Mouse (Mus musculus) embryo, embryonic 9.5 days (tissue): ENCODE results near the gene Lztr1.

Source experiments
- DNase-seq: peaks from one replicate; pipeline ENCODE4 v3.0.0-alpha.2; 2017; ENCODE audit errors: extremely low spot score

The Lztr1 gene

GRCm38 (mm10) chr16:17508546-17509239, at the start of gene Lztr1:
Gene Lztr1 (plus strand): TSS chr16:17508688.
- peak; percentile 91 for DNase-seq

GRCm38 (mm10) chr16:17460254-17460653, 48.2 kb upstream of the Lztr1 start:
- DNase-seq, result no peak

GRCm38 (mm10) chr16:17461596-17461995, 46.9 kb upstream of the Lztr1 start:
- DNase-seq, result no peak

- DNase-seq, result no peak
Observed at GRCm38 (mm10) chr16:17463184-17463583, 45.3 kb upstream of the Lztr1 start.

GRCm38 (mm10) chr16:17466875-17467663, 41.4 kb upstream of the Lztr1 start:
- DNase-seq, result no peak

- no peak for DNase-seq
Observed at GRCm38 (mm10) chr16:17472498-17472897, 36.0 kb upstream of the Lztr1 start.

GRCm38 (mm10) chr16:17474091-17474490, 34.4 kb upstream of the Lztr1 start:
- DNase-seq, result peak; percentile 32

- DNase-seq, result no peak
Observed at GRCm38 (mm10) chr16:17474761-17475160, 33.7 kb upstream of the Lztr1 start.

- DNase-seq, result no peak
Observed at GRCm38 (mm10) chr16:17475326-17475725, 33.2 kb upstream of the Lztr1 start.

- DNase-seq, result no peak
Observed at GRCm38 (mm10) chr16:17478331-17478943, 30.1 kb upstream of the Lztr1 start.

GRCm38 (mm10) chr16:17481465-17481864, 27.0 kb upstream of the Lztr1 start:
- no peak for DNase-seq

- no peak for DNase-seq
Observed at GRCm38 (mm10) chr16:17486505-17486904, 22.0 kb upstream of the Lztr1 start.

- peak; percentile 28 for DNase-seq
Observed at GRCm38 (mm10) chr16:17488478-17489468, 19.7 kb upstream of the Lztr1 start.

- peak; percentile 22 for DNase-seq
Observed at GRCm38 (mm10) chr16:17489469-17490111, 18.9 kb upstream of the Lztr1 start, which contains the start of gene Aifm3. Gene Aifm3 (plus strand): TSS chr16:17489611.

GRCm38 (mm10) chr16:17491154-17491553, 17.3 kb upstream of the Lztr1 start:
- no peak for DNase-seq

- DNase-seq, result no peak
Observed at GRCm38 (mm10) chr16:17491896-17492561, 16.5 kb upstream of the Lztr1 start.

GRCm38 (mm10) chr16:17496499-17497305, 11.8 kb upstream of the Lztr1 start:
- no peak for DNase-seq

GRCm38 (mm10) chr16:17499249-17499883, 9.1 kb upstream of the Lztr1 start:
- peak; percentile 55 for DNase-seq

GRCm38 (mm10) chr16:17502681-17503080, 5.8 kb upstream of the Lztr1 start:
- DNase-seq, result no peak
